Mouse (Mus musculus) heart, adult 2 months (tissue): ENCODE measurements around the gene Vwa8. TPM values are rescaled to one million over a fixed set of nuclear protein-coding genes. Genes with fewer than 3 reads are reported as not detected.

Experiments
- DNase-seq, 2 experiments: peaks; one replicate each; pipeline ENCODE4 v3.0.0; 2021
- H3K27ac ChIP-seq: fragments of 200-600 bp; 2 replicates; pipeline ENCODE4 v1.8.1; 2022
- H3K27me3 ChIP-seq: fragments of 200-500 bp; 2 replicates; pipeline ENCODE4 v1.6.1; 2012; ENCODE audit warnings: mild to moderate bottlenecking, low read length, inconsistent platforms, mixed read lengths; ENCODE audit not compliant: control insufficient read depth, insufficient read depth
- H3K36me3 ChIP-seq: fragments of 200-500 bp; 2 replicates; pipeline ENCODE4 v1.6.1; 2012; ENCODE audit warnings: low read length, inconsistent platforms; ENCODE audit not compliant: control insufficient read depth, insufficient read depth
- H3K4me1 ChIP-seq: fragments of 200-500 bp; 2 replicates; pipeline ENCODE4 v1.6.1; 2011; ENCODE audit warnings: low read length; ENCODE audit not compliant: control insufficient read depth, insufficient read depth
- H3K4me3 ChIP-seq: fragments of 200-600 bp; 2 replicates; pipeline ENCODE4 v1.8.1; 2022
- H3K79me2 ChIP-seq: fragments of 200-500 bp; replicated peaks from 2 replicates; pipeline ENCODE4 v1.6.1; 2012; ENCODE audit warnings: mild to moderate bottlenecking, inconsistent platforms, low read length, moderate library complexity, mixed read lengths; ENCODE audit not compliant: control insufficient read depth, insufficient read depth
- H3K9ac ChIP-seq: fragments of 200-500 bp; 2 replicates; pipeline ENCODE4 v1.6.1; 2012; ENCODE audit warnings: low read depth, mild to moderate bottlenecking, control low read depth, inconsistent platforms, low read length, mixed read lengths
- CTCF ChIP-seq: fragments of 200-600 bp; IDR thresholded peaks from 2 replicates; pipeline ENCODE4 v1.8.1; 2022; ENCODE audit warnings: antibody characterized with exemption, mild to moderate bottlenecking, moderate library complexity
- EP300 ChIP-seq: fragments of 200-500 bp; IDR thresholded peaks from 2 replicates; pipeline ENCODE4 v1.6.1; 2011; ENCODE audit warnings: low read depth, low read length, control low read depth; ENCODE audit not compliant: insufficient read depth
- POLR2A ChIP-seq: fragments of 200-500 bp; IDR thresholded peaks from 2 replicates; pipeline ENCODE4 v1.6.1; 2011; ENCODE audit warnings: mild to moderate bottlenecking, low read depth, low read length, control low read depth; ENCODE audit not compliant: insufficient read depth
- WGBS: fragments of 180-500 bp; shearing (Covaris S2); methylation state at CpG from one replicate; pipeline ENCODE4 v1.1.7; 2018; 5-methylcytosine and 5-hydroxymethylcytosine counted together
- intact Hi-C: fragments of 180-260 bp; cut with DNase I; formaldehyde crosslinking; loops from one replicate; pipeline ENCODE4 v1.15.1; 2025
- polyA plus RNA-seq: library from polyadenylated mRNA; depleted of rRNA; stranded (reverse); fragments of >200 nt; gene quantifications from 2 replicates; pipeline ENCODE4 v1.2.3, GENCODE M21; 2012
- total RNA-seq, 2 experiments: library from RNA; stranded (reverse); gene quantifications; 2 replicates each; pipeline ENCODE4 v1.2.3; 2021

The Vwa8 gene
- total and polyA plus RNA-seq, 3 experiments = 58.8 to 177 (median 150) TPM

DNA sequence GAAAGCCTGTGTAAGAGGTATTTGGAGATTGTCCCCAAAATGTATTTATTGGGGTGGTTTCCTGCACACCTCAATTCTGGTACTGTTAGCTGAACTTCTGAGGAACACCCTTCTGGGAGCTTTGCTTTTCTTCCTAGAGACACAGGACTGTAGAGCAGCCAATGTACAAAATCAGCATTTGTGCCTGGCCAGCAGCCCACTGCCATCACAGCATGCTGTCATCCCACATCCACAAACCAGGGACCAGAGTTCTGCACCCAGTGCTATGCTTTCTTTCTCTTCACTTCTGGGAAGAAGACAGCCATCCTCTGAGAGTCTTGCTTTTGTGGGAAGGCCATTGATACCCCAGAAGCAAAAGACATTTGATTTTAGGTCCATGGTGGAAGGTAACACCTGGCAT lies 359.6 kb downstream of the Vwa8 start:
- Histone ChIP-seq H3K4me3 (no peak overlapping the region), H3K27ac (no peak overlapping the region), H3K27me3 (no peaks in the 10 kb centered on the region), H3K36me3 (no peaks in the 10 kb centered on the region), H3K4me1 (peaks cover 5% of the 10 kb centered on the region), H3K9ac (no peak overlapping the region), H3K79me2 (no peaks in the 10 kb centered on the region)
- intact Hi-C loops = no loop called here
- TF ChIP-seq EP300 (no peak), POLR2A (no peak), CTCF (no peak)
- no peak for DNase-seq

DNA sequence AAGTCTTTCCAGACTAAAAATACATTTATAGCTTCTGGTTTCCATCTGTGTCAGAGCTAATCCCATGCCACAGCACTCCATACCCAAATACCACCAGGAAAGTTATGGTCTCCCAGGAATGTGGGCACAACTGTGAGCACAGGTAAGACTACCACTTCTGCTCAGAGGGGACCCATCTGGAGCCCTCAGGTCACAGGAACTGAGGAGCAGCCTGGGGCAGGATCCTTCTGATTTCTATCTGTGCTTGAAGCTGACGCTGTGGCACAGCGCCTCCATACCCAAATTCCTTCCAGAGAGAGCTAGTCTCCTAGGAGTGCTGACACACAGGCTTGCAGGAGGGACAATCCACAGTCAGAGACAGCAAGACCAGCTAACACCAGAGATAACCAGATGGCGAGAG lies 361.0 kb downstream of the Vwa8 start:
- H3K4me1 ChIP-seq = peaks cover 4% of the 10 kb centered on the region
- intact Hi-C loops = no loop called here
- H3K4me3 ChIP-seq = no peak overlapping the region
- no peaks in the 10 kb centered on the region for H3K79me2 ChIP-seq
- no peak overlapping the region for H3K27ac ChIP-seq
- no peaks in the 10 kb centered on the region for H3K36me3 ChIP-seq
- TF ChIP-seq POLR2A (no peak), EP300 (no peak), CTCF (no peak)
- H3K27me3 ChIP-seq = no peaks in the 10 kb centered on the region
- DNase-seq = no peak
- 77% methylated on average over 3 of the region's 3 CpGs for WGBS
- H3K9ac ChIP-seq = no peak overlapping the region

DNA sequence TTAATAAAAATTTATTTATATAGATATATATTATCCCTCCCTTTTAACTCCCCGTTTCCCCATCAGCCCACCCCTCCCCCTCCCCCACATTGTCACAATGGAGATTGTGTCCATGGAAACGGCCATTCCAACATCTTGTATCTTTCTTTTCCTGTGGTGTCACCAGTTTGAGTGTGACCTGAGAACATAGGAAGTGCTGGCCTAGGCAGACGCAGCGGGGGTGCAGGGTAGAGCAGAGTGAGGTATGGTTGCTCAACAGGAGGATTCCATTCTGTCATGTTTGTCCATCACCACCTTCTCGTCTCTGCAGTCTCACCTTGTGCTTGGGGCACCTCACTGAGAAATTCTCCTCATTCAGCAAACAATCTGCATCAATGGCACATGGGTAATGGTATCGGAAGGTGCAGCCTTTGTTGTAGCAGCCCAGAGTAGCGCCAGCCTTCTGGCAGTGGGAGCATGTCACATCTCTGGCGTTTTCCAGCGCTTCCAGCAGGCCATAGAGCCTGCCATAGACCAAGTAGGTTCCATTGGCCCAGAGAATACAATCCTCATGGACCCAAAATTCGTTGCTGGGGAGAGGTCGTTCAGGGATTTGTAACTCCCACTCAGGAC lies 363.6 kb downstream of the Vwa8 start:
- intact Hi-C loops = no loop called here
- DNase-seq = no peak
- H3K36me3 ChIP-seq = no peaks in the 10 kb centered on the region
- H3K4me1 ChIP-seq = no peaks in the 10 kb centered on the region
- no peaks in the 10 kb centered on the region for H3K27me3 ChIP-seq
- no peak overlapping the region for H3K9ac ChIP-seq
- no peak overlapping the region for H3K4me3 ChIP-seq
- no peak overlapping the region for H3K27ac ChIP-seq
- 69% methylated on average over 11 of the region's 11 CpGs for whole genome bisulfite sequencing
- TF ChIP-seq CTCF (no peak), POLR2A (no peak), EP300 (no peak)
- H3K79me2 ChIP-seq = no peaks in the 10 kb centered on the region

DNA sequence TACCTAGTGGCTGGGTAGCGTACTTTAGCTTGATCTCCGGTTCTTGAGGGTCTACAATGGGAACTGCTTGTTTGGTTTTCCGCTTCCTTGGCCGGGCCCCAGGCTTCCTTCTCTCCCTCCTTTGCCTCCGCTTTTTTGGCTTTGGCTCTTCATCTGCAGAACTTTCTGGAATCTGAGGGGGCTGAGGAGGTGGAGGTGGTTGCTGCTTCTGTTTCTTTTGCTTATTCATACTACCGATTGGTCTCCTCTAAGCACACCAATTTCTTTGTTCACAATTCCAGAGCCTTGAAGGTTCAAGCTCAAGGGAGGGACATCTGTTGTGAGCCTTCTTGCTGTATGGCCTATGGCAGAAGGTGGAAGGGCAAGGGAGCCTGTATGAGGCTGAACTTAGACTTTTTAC lies 365.3 kb downstream of the Vwa8 start:
- no peaks in the 10 kb centered on the region for H3K36me3 ChIP-seq
- 83% methylated on average over 6 of the region's 6 CpGs for WGBS
- H3K27ac ChIP-seq = no peak overlapping the region
- H3K4me3 ChIP-seq = no peak overlapping the region
- intact Hi-C loops = no loop called here
- DNase-seq = no peak
- H3K4me1 ChIP-seq = no peaks in the 10 kb centered on the region
- no peak for TF ChIP-seq EP300
- H3K9ac ChIP-seq = no peak overlapping the region
- no peaks in the 10 kb centered on the region for H3K27me3 ChIP-seq
- no peaks in the 10 kb centered on the region for H3K79me2 ChIP-seq

DNA sequence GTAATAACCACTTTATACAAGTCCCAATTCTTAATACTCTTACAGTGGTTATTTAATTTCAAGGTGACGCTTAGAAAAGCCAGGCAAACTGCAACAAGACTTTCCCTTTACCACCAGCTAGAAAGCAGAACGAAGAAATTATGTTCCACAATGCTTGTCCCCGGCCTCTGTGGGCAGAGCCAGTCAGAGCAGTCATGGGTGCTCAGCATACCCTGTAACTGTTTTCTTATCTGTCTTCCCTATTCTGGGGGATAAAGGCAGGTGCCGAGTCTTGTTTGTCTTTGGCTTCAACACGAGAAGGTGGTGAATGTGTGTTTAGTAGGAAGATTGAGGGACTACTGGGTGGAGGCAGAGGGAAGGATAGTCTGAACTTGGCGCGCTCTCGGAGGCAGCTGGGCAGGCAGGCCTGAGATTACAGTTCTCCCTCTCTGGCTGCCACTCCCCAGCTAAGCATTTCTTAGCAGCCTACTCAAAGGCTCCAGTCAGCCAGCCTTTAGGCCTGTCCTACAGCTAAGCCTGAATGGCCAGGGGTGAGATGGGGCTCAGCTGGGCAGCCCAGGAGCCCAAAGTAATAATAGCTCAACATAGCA lies 365.9 kb downstream of the Vwa8 start:
- no peak for DNase-seq
- Histone ChIP-seq H3K4me1 (no peaks in the 10 kb centered on the region), H3K4me3 (no peak overlapping the region), H3K79me2 (no peaks in the 10 kb centered on the region), H3K36me3 (no peaks in the 10 kb centered on the region), H3K9ac (no peak overlapping the region), H3K27ac (no peak overlapping the region), H3K27me3 (no peaks in the 10 kb centered on the region)
- TF ChIP-seq POLR2A (no peak), EP300 (no peak), CTCF (no peak)
- 71% methylated on average over 8 of the region's 8 CpGs for WGBS
- intact Hi-C loops = no loop called here

DNA sequence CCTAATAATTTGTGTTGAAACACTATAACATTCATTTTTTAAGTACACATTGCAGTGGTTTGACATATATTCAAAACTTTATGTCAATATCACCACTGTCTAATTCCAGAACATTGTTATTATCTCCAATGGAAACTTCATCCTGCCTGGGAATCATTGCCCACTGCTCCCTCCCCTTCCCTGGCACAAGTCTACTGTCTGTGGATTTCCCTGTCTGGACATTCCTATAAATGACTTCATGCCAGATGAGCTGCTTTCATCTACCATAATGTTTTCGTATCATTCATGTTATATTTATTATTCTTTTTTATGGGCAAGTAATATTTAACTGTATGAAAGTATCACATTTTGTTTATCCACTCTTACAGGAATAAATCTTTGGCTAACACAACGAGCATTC lies 367.5 kb downstream of the Vwa8 start:
- Histone ChIP-seq H3K79me2 (no peaks in the 10 kb centered on the region), H3K9ac (no peak overlapping the region), H3K36me3 (no peaks in the 10 kb centered on the region), H3K4me3 (no peak overlapping the region), H3K27me3 (no peaks in the 10 kb centered on the region), H3K27ac (no peak overlapping the region), H3K4me1 (no peaks in the 10 kb centered on the region)
- DNase-seq = peak in 1 of 2 experiments; percentile 1
- TF ChIP-seq EP300 (no peak), POLR2A (no peak)
- intact Hi-C loops = no loop called here
- WGBS = 86% methylated on average over 2 of the region's 2 CpGs
